12 mouse cellular contexts compared by ENCODE assay signal in genomic region chr3:28564370-28565357, GRCm38 (mm10).
DNase-seq lines count a peak whose midpoint lies in the region; ATAC-seq and TF ChIP-seq lines count a peak whose summit lies in the region.
"Had no signal": no experiment of that assay in that cellular context is flagged by ENCODE, and none has a peak within 500 bp of the region (broad histone marks: within the 10 kb centered on the region; RNA-seq: fewer than 3 reads in every experiment).

No protein-coding gene starts in this region.

- H3K27me3 ChIP-seq in cerebellum, adult 2 months (ENCODE audit: control insufficient read depth, insufficient read depth, low read length) = no peaks in the 10 kb centered on the region
- H3K27me3 ChIP-seq: embryonic facial prominence, embryonic 12.5 days had no signal

- H3K27ac ChIP-seq in cerebellum, adult 2 months (ENCODE audit: insufficient read depth, low read length) = no peak overlapping the region
- no peak overlapping the region; the same call in 1 of the 2 replicates for H3K27ac ChIP-seq in left cerebral cortex, adult 2 months
- H3K27ac ChIP-seq: embryonic facial prominence, embryonic 12.5 days had no signal

- no peak overlapping the region for H3K4me3 ChIP-seq in cerebellum, adult 2 months (replicated peaks; ENCODE audit: insufficient read depth, low read depth, low read length)
- no peak overlapping the region for H3K4me3 ChIP-seq in left cerebral cortex, adult 2 months
- H3K4me3 ChIP-seq: embryonic facial prominence, embryonic 12.5 days had no signal

- no peak for TF ChIP-seq POLR2A in cerebellum, adult 2 months (IDR thresholded peaks at IDR 0.05; ENCODE audit: borderline replicate concordance, insufficient read depth, low read length)

- H3K4me1 ChIP-seq in cerebellum, adult 2 months (ENCODE audit: control insufficient read depth, insufficient read depth, low read length) = peaks cover 5% of the 10 kb centered on the region
- H3K4me1 ChIP-seq: embryonic facial prominence, embryonic 12.5 days had no signal

- no peak for DNase-seq in cerebellum, adult 2 months
- no peak for DNase-seq in cerebellum, adult 11-12 months
- no peak for DNase-seq in left cerebral cortex, adult 2 months (ENCODE audit: extremely low spot score in 1 of 2, low spot score in 2 of 2)
- DNase-seq in left cerebral cortex, adult 8-10 months (ENCODE audit: low spot score in 2 of 2) = no peak
- peak; percentile 79 for DNase-seq in brain, adult 2 months (ENCODE audit: low read depth, low spot score)
- no peak for DNase-seq in gastrocnemius, postnatal 14 days
- DNase-seq in embryo, embryonic 11 days = no peak
- DNase-seq: adrenal gland, adult 2 months; B cell, adult 2 months; lung, adult 2 months had no signal

- WGBS in cerebellum, adult 2 months = 61% methylated on average over 12 of the region's 12 CpGs

- intact Hi-C loops in left cerebral cortex, adult 2 months (cut with DNase I) = loop anchor here (5.0 kb wide), 1 partner anchor 397 kb away; no protein-coding TSS in a partner anchor
- intact Hi-C loops in gastrocnemius, postnatal 14 days (cut with DNase I; ENCODE audit: low total_unique reads) = loop anchor here (10.0 kb wide), 1 partner anchor 180 kb away; no protein-coding TSS in a partner anchor

- TF ChIP-seq CTCF in cerebellum, adult 2 months (IDR thresholded peaks at IDR 0.05; ENCODE audit: borderline replicate concordance, insufficient read depth, low read depth, low read length) = peak; percentile 29; the same call in 1 of the 2 replicates
- TF ChIP-seq CTCF in left cerebral cortex, adult 2 months (IDR thresholded peaks at IDR 0.05) = peak; percentile 16

- peak; percentile 86 for ATAC-seq in megakaryocyte progenitor cell, adult 5-6 weeks (replicated peaks; ENCODE audit: poor library complexity)
